ENCODE assay signal across 1 mouse cellular context in genomic region chr2:32394973-32395372, GRCm38 (mm10).
TF ChIP-seq lines count a peak whose summit lies in the region.

No protein-coding gene starts in this region.

TF ChIP-seq in CH12.LX, 34 proteins besides CTCF, POLR2A, EP300 and RAD21:
- TF ChIP-seq GABPA (IDR thresholded peaks at IDR 0.05; ENCODE audit: insufficient replicate concordance, low read depth, low read length) (no peak), MAZ (IDR thresholded peaks at IDR 0.05; ENCODE audit: low read depth, low read length) (peak; percentile 41; the same call in 1 of the 2 replicates), MAFK (IDR thresholded peaks at IDR 0.05; ENCODE audit: insufficient replicate concordance, low read length) (no peak), NELFE (IDR thresholded peaks at IDR 0.05; ENCODE audit: low read depth, low read length) (no peak), MXI1 (IDR thresholded peaks at IDR 0.05; ENCODE audit: low read depth, low read length) (0 out of 2 replicates have a peak, but pooled peaks have one; percentile 25), BHLHE40 (IDR thresholded peaks at IDR 0.05; ENCODE audit: low read depth, low read length) (peak; percentile 35), CHD1 (IDR thresholded peaks at IDR 0.05; ENCODE audit: low read depth, low read length) (no peak), ZC3H11A (IDR thresholded peaks at IDR 0.05; ENCODE audit: low read depth, low read length) (no peak), MEF2A (IDR thresholded peaks at IDR 0.05; ENCODE audit: borderline replicate concordance, low read depth, low read length) (0 out of 2 replicates have a peak, but pooled peaks have one; percentile 17), JUN (IDR thresholded peaks at IDR 0.05; ENCODE audit: insufficient read depth, low read depth, low read length) (no peak), SMC3 (IDR thresholded peaks at IDR 0.05; ENCODE audit: low read depth, low read length) (peak; percentile 32), RCOR1 (conservative IDR thresholded peaks at IDR 0.05; ENCODE audit: low read depth, low read length) (0 out of 2 replicates have a peak, but pooled peaks have one; percentile 9), ETS1 (conservative IDR thresholded peaks at IDR 0.05; ENCODE audit: low read depth, low read length) (no peak), KAT2A (IDR thresholded peaks at IDR 0.05; ENCODE audit: insufficient replicate concordance, low read length) (no peak)
